Mouse (Mus musculus) CD8-positive naive resting alpha-beta T cell, adult 57 days (primary cell): ENCODE results near the gene Isg15. TPM values are rescaled to one million over a fixed set of nuclear protein-coding genes. Genes with fewer than 3 reads are reported as not detected.

Source experiments
- total RNA-seq: library from RNA; stranded (reverse); gene quantifications from one replicate; pipeline ENCODE4 v1.2.4, GENCODE M21; 2023

Gene Isg15
- 14.4 TPM for total RNA-seq

GRCm38 (mm10) chr4:156200623-156201475 lies at the start of gene Isg15:
Gene Isg15, minus strand, starts transcription at chr4:156200818.

GRCm38 (mm10) chr4:156235808-156236533 lies 35.4 kb upstream of the Isg15 start, which contains the start of gene Noc2l:
Gene Noc2l, plus strand, starts transcription at chr4:156236010.

GRCm38 (mm10) chr4:156234701-156235213 lies 34.1 kb upstream of the Isg15 start, which contains the start of gene Plekhn1:
Gene Plekhn1, minus strand, starts transcription at chr4:156234857.

GRCm38 (mm10) chr4:156215649-156216048 lies 15.0 kb upstream of the Isg15 start, which contains the start of gene Perm1:
Gene Perm1, plus strand, starts transcription at chr4:156215868.

GRCm38 (mm10) chr4:156203001-156203412 lies 2.4 kb upstream of the Isg15 start, which contains the start of gene AW011738:
Gene AW011738, plus strand, starts transcription at chr4:156203304.

GRCm38 (mm10) chr4:156197131-156197828 lies 3.3 kb downstream of the Isg15 start, which contains the start of gene Agrn:
Gene Agrn, minus strand, starts transcription at chr4:156197488.

Other genes with a start within 250 kb of the Isg15 start
- 3.1 TPM for gene C1qtnf12, start 238.5 kb downstream of the Isg15 start, total RNA-seq
- 2.8 TPM for gene B3galt6, start 208.2 kb downstream of the Isg15 start, total RNA-seq
- 167 TPM for gene Sdf4, start 207.9 kb downstream of the Isg15 start, total RNA-seq
- 15.7 TPM for gene Tnfrsf4, start 187.0 kb downstream of the Isg15 start, total RNA-seq
- 28.4 TPM for gene Tnfrsf18, start 174.7 kb downstream of the Isg15 start, total RNA-seq
- not detected for gene Ttll10, start 141.4 kb downstream of the Isg15 start, total RNA-seq
- 47.3 TPM for gene 9430015G10Rik, start 90.8 kb downstream of the Isg15 start, total RNA-seq
- gene Rnf223, start 70.3 kb downstream of the Isg15 start, total RNA-seq, result 1.4 TPM
- 5.8 TPM for gene Agrn, start 3.3 kb downstream of the Isg15 start, total RNA-seq
- 10.8 TPM for gene AW011738, start 2.5 kb upstream of the Isg15 start, total RNA-seq
- gene Perm1, start 15.1 kb upstream of the Isg15 start, total RNA-seq, result 0.43 TPM
- gene Plekhn1, start 34.0 kb upstream of the Isg15 start, total RNA-seq, result 46.5 TPM
- gene Noc2l, start 35.2 kb upstream of the Isg15 start, total RNA-seq, result 99.1 TPM
- 0.46 TPM for gene Samd11, start 54.8 kb upstream of the Isg15 start, total RNA-seq
- not detected for gene Vmn2r-ps159, start 130.3 kb upstream of the Isg15 start, total RNA-seq